Mouse (Mus musculus): Measurements from ENCODE around the gene Uaca.

- TF ChIP-seq POLR2AphosphoS5 (IDR thresholded peaks at IDR 0.05; ENCODE audit: insufficient replicate concordance, low read depth, low read length) (no peak), CTCF (IDR thresholded peaks at IDR 0.05; ENCODE audit: low read depth, low read length) (no peak), GATA1 (IDR thresholded peaks at IDR 0.05; ENCODE audit: borderline replicate concordance, low read length) (no peak), TAL1 (conservative IDR thresholded peaks at IDR 0.05; ENCODE audit: low read depth, low read length) (no peak), GATA2 (IDR thresholded peaks at IDR 0.05; ENCODE audit: borderline replicate concordance, low read depth, low read length) (no peak)
Observed at GRCm38 (mm10) chr9:60878051-60878557, 83.8 kb downstream of the Uaca start.
